Mouse (Mus musculus) spleen, adult 10 weeks (tissue): ENCODE data around the gene Ier5l. TPM values are rescaled to one million over a fixed set of nuclear protein-coding genes. Genes with fewer than 3 reads are reported as not detected.

ENCODE experiments used
- polyA plus RNA-seq: library from polyadenylated mRNA; stranded (reverse); fragments of 350-450 nt; fragmentation: Illumina TruSeq; extraction: RNeasy Lipid Tissue Mini Kit (QIAGEN cat#74804); gene quantifications from one replicate; pipeline ENCODE4 v1.2.3, GENCODE M21; 2015; ENCODE audit warnings: low replicate concordance; ENCODE audit not compliant: insufficient read depth

The Ier5l gene
- 0.25 TPM for polyA plus RNA-seq

DNA sequence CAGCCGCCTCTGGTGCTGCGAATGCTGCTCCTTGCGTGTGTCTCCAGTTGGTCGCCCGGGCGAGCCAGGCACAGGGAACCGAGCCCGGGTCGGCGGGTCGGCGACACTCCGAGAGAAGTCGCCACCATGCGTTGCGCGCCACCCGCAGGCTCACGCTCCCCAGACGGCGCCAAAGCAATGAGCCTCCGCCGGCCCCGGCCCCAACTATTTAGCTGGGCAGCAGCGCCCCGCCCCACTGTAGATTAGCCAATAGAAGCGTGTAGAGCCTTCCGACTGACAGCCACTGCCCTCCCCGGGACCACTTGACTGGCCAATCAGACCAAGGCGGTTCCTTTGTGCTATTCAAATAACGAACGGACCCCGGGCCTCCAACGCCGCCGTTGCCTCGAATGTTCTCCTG lies at the start of gene Ier5l:
TSS of gene Ier5l (minus strand) at position 181 of the 400 bp plus-strand sequence.

Other genes starting within 250 kb of the Ier5l start
- gene Lrrc8a, start 236.5 kb downstream of the Ier5l start, polyA plus RNA-seq: 9.8 TPM
- gene Gm28035, start 233.7 kb downstream of the Ier5l start, polyA plus RNA-seq: 1.5 TPM
- 27.3 TPM for gene Phyhd1, start 208.0 kb downstream of the Ier5l start, polyA plus RNA-seq
- not detected for gene Gm28038, start 193.2 kb downstream of the Ier5l start, polyA plus RNA-seq
- gene Dolk, start 187.9 kb downstream of the Ier5l start, polyA plus RNA-seq: 8.9 TPM
- gene Nup188, start 187.8 kb downstream of the Ier5l start, polyA plus RNA-seq: 24.6 TPM
- gene Sh3glb2, start 114.9 kb downstream of the Ier5l start, polyA plus RNA-seq: 19.0 TPM
- 4.3 TPM for gene Miga2, start 110.0 kb downstream of the Ier5l start, polyA plus RNA-seq
- gene Dolpp1, start 82.0 kb downstream of the Ier5l start, polyA plus RNA-seq: 9.2 TPM
- gene Crat, start 58.4 kb downstream of the Ier5l start, polyA plus RNA-seq: 12.9 TPM
- 66.8 TPM for gene Ptpa, start 58.2 kb downstream of the Ier5l start, polyA plus RNA-seq
- gene Cstad, start 120.8 kb upstream of the Ier5l start, polyA plus RNA-seq: 2.3 TPM